Mouse (Mus musculus) lung, embryonic 14.5 days (tissue): ENCODE measurements around the gene Maneal. TPM values are rescaled to one million over a fixed set of nuclear protein-coding genes. Genes with fewer than 3 reads are reported as not detected.
A peak's percentile ranks its signal among the peaks of the same experiment; 100 is the strongest.

ENCODE experiments used
- ATAC-seq: fragments of 200-750 bp; cut with Nextera tagmentation; 2 replicates; pipeline ENCODE4 v1.8.0; 2017; ENCODE audit warnings: mild to moderate bottlenecking, moderate TSS enrichment, moderate library complexity; ENCODE audit not compliant: insufficient read depth
- DNase-seq: peaks from one replicate; pipeline ENCODE4 v3.0.0-alpha.2; 2015
- H3K27ac ChIP-seq: fragments of 300-500 bp; sonication (generic); 2 replicates; pipeline ENCODE4 v1.5.1; 2014; ENCODE audit warnings: low read depth, mild to moderate bottlenecking, moderate library complexity
- H3K27me3 ChIP-seq: fragments of 300-500 bp; sonication (generic); 2 replicates; pipeline ENCODE4 v1.6.1; 2014; ENCODE audit warnings: low read length, control low read depth; ENCODE audit not compliant: insufficient read depth
- H3K36me3 ChIP-seq: fragments of 300-500 bp; sonication (generic); 2 replicates; pipeline ENCODE4 v1.6.1; 2014; ENCODE audit warnings: control low read depth; ENCODE audit not compliant: insufficient read depth
- H3K4me1 ChIP-seq: fragments of 300-500 bp; sonication (generic); 2 replicates; pipeline ENCODE4 v1.6.1; 2014; ENCODE audit warnings: antibody characterized with exemption, control low read depth; ENCODE audit not compliant: insufficient read depth
- H3K4me2 ChIP-seq: fragments of 300-500 bp; sonication (generic); 2 replicates; pipeline ENCODE4 v1.6.1; 2014; ENCODE audit warnings: mild to moderate bottlenecking
- H3K4me3 ChIP-seq: fragments of 300-500 bp; sonication (generic); 2 replicates; pipeline ENCODE4 v1.5.1; 2014; ENCODE audit warnings: low read depth, low read length
- H3K9ac ChIP-seq: fragments of 300-500 bp; sonication (generic); 2 replicates; pipeline ENCODE4 v1.6.1; 2014
- H3K9me3 ChIP-seq: fragments of 300-500 bp; sonication (generic); 2 replicates; pipeline ENCODE4 v1.6.1; 2016; ENCODE audit warnings: low read depth, low read length, control low read depth
- CTCF ChIP-seq: IDR thresholded peaks from 2 replicates; pipeline ENCODE4 v1.5.1; 2016; ENCODE audit warnings: antibody characterized with exemption, low read depth
- WGBS: fragments of 180-500 bp; shearing (Covaris S2); extraction: QIAGEN DNeasy Blood & Tissue Kit; methylation state at CpG from one replicate; pipeline ENCODE4 v1.1.7; 2014; 5-methylcytosine and 5-hydroxymethylcytosine counted together
- polyA plus RNA-seq: library from polyadenylated mRNA; unstranded; fragments of >200 nt; fragmentation: Nextera tagmentation; extraction: Ambion mirVana; gene quantifications from 2 replicates; pipeline ENCODE4 v1.2.1, GENCODE M21; 2014

Maneal gene
- polyA plus RNA-seq, 1 experiment from 2014 or later: 0.82 TPM

DNA sequence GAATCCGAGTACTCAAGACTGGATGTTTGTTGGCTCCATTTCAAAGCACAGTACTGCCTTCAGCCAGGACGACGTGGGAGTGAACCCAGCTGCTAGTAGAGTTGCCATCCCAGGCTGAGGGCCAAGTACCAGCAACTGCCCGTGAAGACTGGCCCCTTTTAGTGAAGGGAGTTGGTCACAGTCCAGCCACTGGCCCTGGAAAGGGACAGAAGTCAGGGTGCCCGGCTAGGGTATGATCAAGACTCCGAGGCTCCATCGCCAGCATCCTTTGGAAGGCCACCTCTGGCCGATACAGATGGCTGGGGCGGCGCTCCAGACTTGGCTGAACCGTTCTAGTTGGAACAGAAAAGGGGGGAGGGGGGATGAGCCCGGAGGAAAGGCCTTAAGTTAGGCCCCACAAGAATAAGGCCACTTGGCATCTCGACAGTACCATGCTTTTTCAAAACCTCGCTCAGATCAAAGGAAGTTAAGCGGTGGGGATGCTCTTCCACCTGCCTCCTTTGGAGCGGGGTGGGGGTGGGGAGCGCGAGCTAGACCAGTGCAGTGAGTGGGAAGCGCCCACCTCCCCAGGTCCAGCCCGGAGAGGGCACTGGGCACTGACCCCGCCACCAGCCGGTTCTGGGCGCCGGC lies 12.2 kb downstream of the Maneal start:
- no peaks in the 10 kb centered on the region for H3K9me3 ChIP-seq
- no peak for TF ChIP-seq CTCF
- H3K27ac ChIP-seq: peak overlapping the region; percentile 92
- H3K4me1 ChIP-seq: peaks cover 4% of the 10 kb centered on the region; the same call in 1 of the 2 replicates
- peak; percentile 40 for ATAC-seq
- 1% methylated on average over 24 of the region's 24 CpGs for WGBS
- peak overlapping the region; percentile 73 for H3K4me2 ChIP-seq
- H3K9ac ChIP-seq: peak overlapping the region; percentile 84
- H3K36me3 ChIP-seq: peaks cover 29% of the 10 kb centered on the region
- DNase-seq: peak; percentile 88
- no peaks in the 10 kb centered on the region for H3K27me3 ChIP-seq
- peak overlapping the region; percentile 96 for H3K4me3 ChIP-seq

DNA sequence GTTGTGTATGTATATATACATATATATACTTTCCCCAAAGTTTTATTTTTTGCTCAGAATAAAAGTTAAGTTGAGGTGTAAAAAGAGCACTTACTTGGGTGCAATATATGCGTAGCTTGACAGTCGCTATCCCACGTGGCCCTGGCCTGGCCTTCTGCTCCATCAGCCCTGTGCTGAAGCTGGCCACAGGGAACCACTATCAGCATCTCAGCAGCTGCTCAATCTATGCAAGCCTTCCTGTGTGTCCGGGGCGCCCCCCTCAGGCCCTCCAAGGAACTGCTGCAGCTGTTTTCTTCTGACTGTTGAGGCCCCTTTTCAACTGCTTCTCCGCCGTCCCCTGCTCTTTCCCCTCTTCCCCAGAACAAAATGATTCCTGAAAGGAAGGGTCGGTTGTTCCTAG lies 14.4 kb downstream of the Maneal start:
- no peak overlapping the region for H3K4me2 ChIP-seq
- H3K4me1 ChIP-seq: peaks cover 4% of the 10 kb centered on the region; the same call in 1 of the 2 replicates
- peak; percentile 89 for TF ChIP-seq CTCF
- 6% methylated on average over 8 of the region's 8 CpGs for WGBS
- peaks cover 28% of the 10 kb centered on the region; the same call in 1 of the 2 replicates for H3K36me3 ChIP-seq
- H3K9ac ChIP-seq: no peak overlapping the region
- H3K27ac ChIP-seq: no peak overlapping the region
- H3K4me3 ChIP-seq: no peak overlapping the region
- DNase-seq (peak; percentile 87), ATAC-seq (no peak)
- H3K27me3 ChIP-seq: no peaks in the 10 kb centered on the region
- H3K9me3 ChIP-seq: no peaks in the 10 kb centered on the region

DNA sequence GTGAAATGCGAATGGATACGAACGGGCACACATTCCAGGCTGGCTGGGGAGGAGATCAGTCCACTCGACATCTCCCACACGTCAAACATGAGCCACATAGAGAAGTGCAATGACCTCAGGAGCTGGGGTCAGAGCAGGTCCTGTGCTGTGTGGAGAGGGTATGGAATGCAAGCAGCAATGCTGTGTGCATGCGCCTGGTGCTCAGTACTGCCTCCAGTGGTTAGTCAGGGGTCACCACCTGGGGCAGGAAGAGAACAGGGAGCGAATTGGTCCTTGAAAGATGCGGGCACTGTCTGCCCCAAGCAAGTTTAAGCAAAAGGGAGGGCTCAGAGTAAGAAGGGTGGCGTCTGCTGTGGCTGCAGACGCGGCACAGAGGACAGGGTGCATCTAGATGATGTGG lies 18.5 kb downstream of the Maneal start:
- Histone ChIP-seq H3K27ac (no peak overlapping the region), H3K27me3 (no peaks in the 10 kb centered on the region), H3K9me3 (no peaks in the 10 kb centered on the region), H3K4me3 (no peak overlapping the region), H3K4me2 (no peak overlapping the region), H3K36me3 (peaks cover 59% of the 10 kb centered on the region), H3K9ac (no peak overlapping the region), H3K4me1 (no peaks in the 10 kb centered on the region)
- WGBS: 48% methylated on average over 11 of the region's 11 CpGs
- TF ChIP-seq CTCF: peak; percentile 76
- DNase-seq (peak; percentile 52), ATAC-seq (no peak)

DNA sequence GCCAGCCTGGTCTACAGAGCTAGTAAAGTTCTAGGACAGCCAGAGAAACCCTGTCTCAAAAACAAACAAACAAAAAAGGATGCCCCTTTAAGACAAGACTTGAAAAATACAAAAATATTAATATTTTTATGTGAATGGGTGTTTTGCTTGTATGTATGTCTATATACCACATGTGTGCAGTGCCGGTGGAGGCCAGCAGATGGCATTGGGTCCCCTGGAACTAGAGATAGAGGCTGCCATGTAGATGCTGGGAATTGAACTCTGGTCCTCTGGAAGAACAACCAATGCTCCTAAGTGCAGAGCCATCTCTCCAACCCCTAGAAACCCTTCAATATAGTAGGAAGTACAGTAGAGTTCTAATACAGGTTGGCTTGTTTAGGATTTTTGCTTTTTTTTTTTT lies 21.0 kb downstream of the Maneal start:
- TF ChIP-seq CTCF: peak; percentile 34
- no peak overlapping the region for H3K9ac ChIP-seq
- no peak overlapping the region for H3K4me2 ChIP-seq
- H3K27me3 ChIP-seq: no peaks in the 10 kb centered on the region
- DNase-seq: peak; percentile 9
- H3K27ac ChIP-seq: no peak overlapping the region
- 94% methylated on average over 1 of the region's 1 CpGs for WGBS
- no peak overlapping the region for H3K4me3 ChIP-seq
- peaks cover 66% of the 10 kb centered on the region for H3K36me3 ChIP-seq
- no peak for ATAC-seq
- no peaks in the 10 kb centered on the region for H3K9me3 ChIP-seq
- no peaks in the 10 kb centered on the region for H3K4me1 ChIP-seq

DNA sequence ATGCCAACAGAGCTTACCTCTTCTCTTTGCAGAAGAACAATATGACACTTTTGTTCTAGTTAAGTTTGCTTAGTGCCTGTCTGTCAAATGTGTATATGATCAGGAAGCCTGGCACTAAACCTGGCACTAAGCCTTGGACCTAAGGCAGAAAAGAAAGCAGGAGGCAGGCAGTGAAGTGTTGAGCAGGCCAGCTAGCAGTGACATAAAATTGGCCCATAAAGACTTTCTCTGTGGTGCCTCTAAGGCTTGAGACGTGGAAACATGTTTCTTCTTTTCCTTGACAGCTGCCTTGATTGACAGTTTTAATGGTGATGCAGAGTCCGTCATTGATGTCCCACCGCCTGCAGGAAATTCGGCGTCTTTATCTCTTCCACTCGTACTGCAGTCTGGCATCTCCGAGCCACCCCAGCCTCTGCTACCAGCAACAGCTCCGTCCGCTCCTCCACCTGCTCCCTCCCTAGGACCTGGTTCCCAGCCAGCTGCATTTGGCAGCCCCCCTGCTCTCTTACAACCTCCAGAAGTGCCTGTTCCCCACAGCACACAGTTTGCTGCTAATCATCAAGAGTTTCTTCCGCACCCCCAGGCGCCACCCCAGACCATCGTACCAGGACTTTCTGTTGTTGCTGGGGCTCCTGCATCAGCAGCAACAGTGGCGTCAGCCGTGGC lies 23.8 kb downstream of the Maneal start:
- Histone ChIP-seq H3K27ac (no peak overlapping the region), H3K36me3 (peaks cover 51% of the 10 kb centered on the region), H3K4me3 (no peak overlapping the region), H3K27me3 (no peaks in the 10 kb centered on the region), H3K9me3 (no peaks in the 10 kb centered on the region), H3K4me2 (no peak overlapping the region), H3K4me1 (no peaks in the 10 kb centered on the region), H3K9ac (no peak overlapping the region)
- ATAC-seq: no peak
- no peak for DNase-seq
- WGBS: 84% methylated on average over 14 of the region's 14 CpGs
- no peak for TF ChIP-seq CTCF

DNA sequence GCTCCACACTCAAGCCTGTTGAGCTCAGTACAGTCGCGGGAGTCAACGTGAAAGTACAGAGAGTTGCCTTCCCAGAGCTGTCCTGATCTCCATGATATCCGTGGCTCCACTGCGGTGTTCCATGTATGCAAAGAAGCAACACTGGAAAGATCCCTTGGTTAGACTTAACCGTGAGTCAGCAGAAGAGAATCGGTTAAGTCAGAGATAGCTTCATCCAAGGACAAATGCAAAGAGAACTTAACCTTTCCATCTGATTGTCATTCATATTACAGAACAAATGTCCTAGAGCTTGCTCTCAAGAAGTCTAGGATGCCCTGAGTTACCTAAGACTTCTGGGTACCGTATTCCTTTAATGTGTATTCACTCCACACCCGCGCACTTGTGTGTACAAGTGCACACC lies 29.2 kb downstream of the Maneal start:
- Histone ChIP-seq H3K9ac (no peak overlapping the region), H3K4me3 (no peak overlapping the region), H3K4me1 (no peaks in the 10 kb centered on the region), H3K36me3 (peaks cover 45% of the 10 kb centered on the region; the same call in 1 of the 2 replicates), H3K27ac (no peak overlapping the region), H3K27me3 (no peaks in the 10 kb centered on the region), H3K4me2 (no peak overlapping the region), H3K9me3 (no peaks in the 10 kb centered on the region)
- 92% methylated on average over 10 of the region's 10 CpGs for WGBS
- DNase-seq: no peak
- TF ChIP-seq CTCF: no peak
- ATAC-seq: no peak

DNA sequence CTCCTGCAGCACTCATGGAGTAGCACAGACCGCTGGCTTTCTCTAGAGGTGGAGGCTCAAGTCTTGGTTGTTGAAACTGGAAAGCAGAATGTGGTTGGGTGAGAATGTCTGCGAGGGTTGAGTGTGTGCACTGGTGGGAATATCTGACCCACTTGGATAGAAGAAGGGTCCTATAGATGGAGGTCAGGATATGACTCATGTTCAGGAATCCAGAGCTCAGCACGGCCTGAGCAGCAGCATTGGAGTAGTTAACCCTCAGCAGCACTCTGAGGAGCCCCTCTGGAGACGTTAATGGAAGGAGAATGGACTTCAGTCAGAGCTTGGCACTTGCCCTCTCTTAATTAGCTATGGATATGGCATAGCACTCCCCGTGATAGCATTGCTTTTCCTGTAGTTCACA lies 32.3 kb downstream of the Maneal start:
- Histone ChIP-seq H3K4me2 (no peak overlapping the region), H3K36me3 (peaks cover 66% of the 10 kb centered on the region), H3K9ac (no peak overlapping the region), H3K4me1 (no peaks in the 10 kb centered on the region), H3K27ac (no peak overlapping the region), H3K4me3 (no peak overlapping the region), H3K9me3 (no peaks in the 10 kb centered on the region), H3K27me3 (no peaks in the 10 kb centered on the region)
- DNase-seq: no peak
- no peak for TF ChIP-seq CTCF
- WGBS: 70% methylated on average over 5 of the region's 5 CpGs
- ATAC-seq: no peak
